Mouse (Mus musculus) liver, embryonic 11.5 days (tissue): Measurements from ENCODE around the gene Rasgef1c. TPM values are rescaled to one million over a fixed set of nuclear protein-coding genes. Genes with fewer than 3 reads are reported as not detected.

Experiments
- ATAC-seq: fragments of 200-750 bp; cut with Nextera tagmentation; replicated peaks from 2 replicates; pipeline ENCODE4 v1.8.0; 2017; ENCODE audit warnings: moderate number of reproducible peaks, mild to moderate bottlenecking, moderate TSS enrichment, moderate library complexity; ENCODE audit not compliant: low FRiP score
- DNase-seq: peaks from one replicate; pipeline ENCODE4 v3.0.0-alpha.2; 2017; ENCODE audit warnings: low spot score
- H3K27ac ChIP-seq: fragments of 300-500 bp; sonication (generic); 2 replicates; pipeline ENCODE4 v1.5.1; 2014; ENCODE audit warnings: mild to moderate bottlenecking, low read depth, low read length, control low read depth
- H3K27me3 ChIP-seq: fragments of 300-500 bp; sonication (generic); replicated peaks from 2 replicates; pipeline ENCODE4 v1.6.1; 2014; ENCODE audit warnings: low read length, mixed read lengths; ENCODE audit not compliant: control insufficient read depth, insufficient read depth
- H3K36me3 ChIP-seq: fragments of 300-500 bp; sonication (generic); 2 replicates; pipeline ENCODE4 v1.6.1; 2014; ENCODE audit warnings: mild to moderate bottlenecking, low read length, moderate library complexity, mixed read lengths; ENCODE audit not compliant: control insufficient read depth, insufficient read depth
- H3K4me1 ChIP-seq: fragments of 300-500 bp; sonication (generic); replicated peaks from 2 replicates; pipeline ENCODE4 v1.6.1; 2014; ENCODE audit warnings: low read length, mixed read lengths; ENCODE audit not compliant: control insufficient read depth, insufficient read depth
- H3K4me2 ChIP-seq: fragments of 300-500 bp; sonication (generic); 2 replicates; pipeline ENCODE4 v1.6.1; 2014; ENCODE audit warnings: mild to moderate bottlenecking, control low read depth, moderate library complexity
- H3K4me3 ChIP-seq: fragments of 300-500 bp; sonication (generic); 2 replicates; pipeline ENCODE4 v1.5.1; 2014; ENCODE audit warnings: low read depth, low read length, control low read depth
- H3K9ac ChIP-seq: fragments of 300-500 bp; sonication (generic); 2 replicates; pipeline ENCODE4 v1.6.1; 2014; ENCODE audit warnings: low read depth, low read length, control low read depth
- H3K9me3 ChIP-seq: fragments of 300-500 bp; sonication (generic); 2 replicates; pipeline ENCODE4 v1.6.1; 2016; ENCODE audit warnings: low read length, inconsistent platforms, mixed read lengths; ENCODE audit not compliant: control insufficient read depth
- WGBS: fragments of 180-500 bp; shearing (Covaris S2); extraction: QIAGEN DNeasy Blood & Tissue Kit; methylation state at CpG from one replicate; pipeline ENCODE4 v1.1.7; 2014; 5-methylcytosine and 5-hydroxymethylcytosine counted together
- polyA plus RNA-seq: library from polyadenylated mRNA; unstranded; fragments of >200 nt; fragmentation: Nextera tagmentation; extraction: Ambion mirVana; gene quantifications from 2 replicates; pipeline ENCODE4 v1.2.1, GENCODE M21; 2014

Gene Rasgef1c
- not detected in 2 replicates for polyA plus RNA-seq

GRCm38 (mm10) chr11:49901659-49902458 lies at the start of gene Rasgef1c:
TSS of gene Rasgef1c (plus strand) at chr11:49901835.
- peak; percentile 75 for DNase-seq
- H3K27me3 ChIP-seq = peaks cover 45% of the 10 kb centered on the region
- ATAC-seq = peak; percentile 64
- peaks cover 7% of the 10 kb centered on the region for H3K4me1 ChIP-seq
- H3K36me3 ChIP-seq = no peaks in the 10 kb centered on the region
- 3% methylated on average over 99 of the region's 99 CpGs for WGBS
- peak within 1 kb of the TSS; percentile 100 for H3K4me2 ChIP-seq
- peak within 1 kb of the TSS; percentile 66 for H3K4me3 ChIP-seq
- H3K27ac ChIP-seq = no peak within 1 kb of the TSS
- no peaks in the 10 kb centered on the region for H3K9me3 ChIP-seq
- peak within 1 kb of the TSS; percentile 50 for H3K9ac ChIP-seq

DNA sequence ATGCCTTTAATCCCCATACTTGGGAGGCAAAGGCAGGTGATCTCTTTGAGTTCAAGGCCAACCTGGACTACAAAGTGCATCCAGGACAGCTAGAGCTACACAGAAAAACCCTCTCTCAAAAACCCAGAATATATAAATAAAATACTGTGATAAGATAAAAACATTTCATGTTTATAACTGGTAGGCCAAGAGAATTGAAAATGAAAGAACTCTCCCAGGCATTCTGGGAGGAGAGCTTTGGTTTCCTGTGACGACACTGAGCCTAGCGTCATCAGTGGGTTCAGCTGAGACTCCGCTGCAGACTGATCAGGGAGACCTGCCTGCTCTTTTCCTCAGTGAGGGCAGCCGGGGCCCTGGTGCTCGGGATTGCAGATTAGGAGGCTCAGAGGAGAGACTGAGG lies 46.5 kb upstream of the Rasgef1c start:
- no peak for ATAC-seq
- Histone ChIP-seq H3K9me3 (no peaks in the 10 kb centered on the region), H3K4me2 (no peak overlapping the region), H3K4me3 (no peak overlapping the region), H3K36me3 (peaks cover 2% of the 10 kb centered on the region; the same call in 1 of the 2 replicates), H3K4me1 (peaks cover 18% of the 10 kb centered on the region), H3K9ac (no peak overlapping the region), H3K27ac (no peak overlapping the region), H3K27me3 (no peaks in the 10 kb centered on the region)
- WGBS = 74% methylated on average over 5 of the region's 5 CpGs
- DNase-seq = no peak

DNA sequence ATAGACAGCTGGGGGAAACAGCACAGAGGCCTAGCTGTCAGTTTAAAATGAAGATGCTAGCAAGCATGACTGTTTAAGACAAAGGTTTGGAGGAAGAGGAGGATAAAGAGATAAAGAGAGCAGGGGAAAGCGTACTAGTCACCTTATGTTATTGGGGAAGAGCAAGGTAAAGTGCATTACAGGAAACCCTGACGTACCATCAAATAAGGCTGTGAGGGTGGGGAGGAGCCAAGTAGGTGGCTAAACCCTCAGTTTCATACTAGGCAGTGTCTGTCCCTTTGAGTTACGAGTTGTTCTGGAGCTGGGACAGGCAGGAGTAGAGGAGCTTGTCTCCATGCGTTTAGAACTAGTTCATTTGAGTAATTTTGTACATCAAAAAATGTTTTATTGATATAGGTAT lies 40.5 kb upstream of the Rasgef1c start:
- H3K27ac ChIP-seq = no peak overlapping the region
- H3K4me3 ChIP-seq = no peak overlapping the region
- no peak overlapping the region for H3K9ac ChIP-seq
- no peak for ATAC-seq
- WGBS = 82% methylated on average over 4 of the region's 4 CpGs
- H3K4me1 ChIP-seq = peaks cover 30% of the 10 kb centered on the region
- 0 out of 2 replicates have a peak, but pooled peaks cover 2% of the 10 kb centered on the region for H3K36me3 ChIP-seq
- H3K9me3 ChIP-seq = no peaks in the 10 kb centered on the region
- H3K4me2 ChIP-seq = no peak overlapping the region
- DNase-seq = no peak
- no peaks in the 10 kb centered on the region for H3K27me3 ChIP-seq

DNA sequence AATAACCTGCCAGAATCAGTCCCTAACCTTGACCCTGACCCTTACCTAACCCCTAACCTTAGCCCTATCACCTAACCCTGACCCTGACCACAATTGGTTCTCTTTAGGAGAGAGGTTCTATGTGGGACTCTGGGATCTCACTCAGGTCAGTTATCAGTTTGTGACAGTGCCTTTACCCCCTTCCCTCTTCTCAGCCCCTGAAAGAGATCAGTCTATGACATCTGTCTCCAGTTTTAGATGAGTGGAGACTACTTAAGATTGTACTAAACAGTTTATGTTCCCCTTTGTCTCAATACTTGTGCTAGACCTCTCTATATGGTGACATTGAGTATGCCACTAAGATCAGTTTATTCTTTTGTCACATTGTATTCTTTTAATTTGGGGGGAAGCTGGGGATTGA lies 37.7 kb upstream of the Rasgef1c start:
- H3K4me1 ChIP-seq = peaks cover 20% of the 10 kb centered on the region
- H3K27ac ChIP-seq = no peak overlapping the region
- H3K4me2 ChIP-seq = peak overlapping the region; percentile 16; the same call in 1 of the 2 replicates
- ATAC-seq = peak; percentile 90
- no peak overlapping the region for H3K9ac ChIP-seq
- H3K9me3 ChIP-seq = no peaks in the 10 kb centered on the region
- H3K36me3 ChIP-seq = peaks cover 2% of the 10 kb centered on the region; the same call in 1 of the 2 replicates
- peak; percentile 22 for DNase-seq
- H3K4me3 ChIP-seq = no peak overlapping the region
- H3K27me3 ChIP-seq = no peaks in the 10 kb centered on the region

- Histone ChIP-seq H3K4me2 (no peak overlapping the region), H3K9me3 (no peaks in the 10 kb centered on the region), H3K4me1 (peaks cover 9% of the 10 kb centered on the region), H3K4me3 (no peak overlapping the region), H3K27ac (no peak overlapping the region), H3K36me3 (peaks cover 2% of the 10 kb centered on the region; the same call in 1 of the 2 replicates), H3K27me3 (no peaks in the 10 kb centered on the region), H3K9ac (no peak overlapping the region; the same call in 1 of the 2 replicates)
- 89% methylated on average over 5 of the region's 5 CpGs for WGBS
- ATAC-seq (no peak), DNase-seq (no peak)
These were observed 34.3 kb upstream of the Rasgef1c start for GRCm38 (mm10) chr11:49867320-49867719.

DNA sequence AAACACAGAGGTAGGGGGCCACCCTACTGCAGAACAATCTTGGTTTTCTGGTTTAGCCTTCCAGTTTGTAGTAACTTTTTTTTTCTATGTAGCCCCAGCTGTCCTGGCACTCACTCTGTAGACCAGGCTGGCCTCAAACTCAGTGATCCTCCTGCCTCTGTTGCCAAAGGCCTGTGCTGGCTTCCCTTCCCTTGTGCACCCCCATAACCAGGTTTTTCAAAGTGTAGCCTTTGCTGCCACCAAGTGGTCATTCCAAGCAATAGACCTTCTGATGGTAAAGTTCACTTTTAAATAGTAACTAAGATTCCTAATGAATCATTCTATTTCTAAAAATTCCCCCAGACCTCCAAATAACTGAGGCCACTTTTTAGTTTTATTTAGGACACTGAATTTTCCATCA lies 31.9 kb upstream of the Rasgef1c start:
- Histone ChIP-seq H3K9me3 (no peaks in the 10 kb centered on the region), H3K27me3 (no peaks in the 10 kb centered on the region), H3K4me3 (no peak overlapping the region), H3K27ac (no peak overlapping the region), H3K4me2 (no peak overlapping the region), H3K36me3 (peaks cover 12% of the 10 kb centered on the region; the same call in 1 of the 2 replicates), H3K4me1 (peaks cover 11% of the 10 kb centered on the region; the same call in 1 of the 2 replicates), H3K9ac (no peak overlapping the region)
- DNase-seq (peak; percentile 38), ATAC-seq (no peak)

DNA sequence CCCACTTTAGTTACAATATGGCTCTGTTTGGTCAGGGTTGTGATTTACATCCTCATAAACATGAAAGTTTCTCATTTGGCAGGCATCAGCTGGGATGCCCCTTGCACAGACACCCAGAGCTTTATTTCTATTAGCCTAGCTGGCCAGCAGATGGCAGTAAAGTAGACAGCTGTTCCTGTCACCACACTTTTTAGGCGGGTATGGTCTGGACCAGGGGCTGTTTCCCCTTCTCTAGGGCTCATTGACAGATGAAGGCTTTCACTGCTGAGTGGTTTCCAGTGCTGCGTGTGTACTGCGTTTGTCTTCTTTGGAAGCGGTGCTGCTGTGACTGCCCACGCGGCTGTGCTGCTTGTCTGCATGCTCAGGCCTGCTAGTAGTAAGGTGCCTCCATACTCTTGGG lies 29.7 kb upstream of the Rasgef1c start:
- H3K9me3 ChIP-seq = no peaks in the 10 kb centered on the region
- H3K27me3 ChIP-seq = no peaks in the 10 kb centered on the region
- H3K4me1 ChIP-seq = peaks cover 11% of the 10 kb centered on the region; the same call in 1 of the 2 replicates
- 60% methylated on average over 6 of the region's 6 CpGs for WGBS
- H3K4me2 ChIP-seq = no peak overlapping the region
- peaks cover 17% of the 10 kb centered on the region; the same call in 1 of the 2 replicates for H3K36me3 ChIP-seq
- H3K27ac ChIP-seq = peak overlapping the region; percentile 60; the same call in 1 of the 2 replicates
- DNase-seq = peak; percentile 45
- H3K9ac ChIP-seq = no peak overlapping the region
- 0 out of 2 replicates have a peak, but pooled peaks have one; percentile 39 for ATAC-seq
- H3K4me3 ChIP-seq = no peak overlapping the region

DNA sequence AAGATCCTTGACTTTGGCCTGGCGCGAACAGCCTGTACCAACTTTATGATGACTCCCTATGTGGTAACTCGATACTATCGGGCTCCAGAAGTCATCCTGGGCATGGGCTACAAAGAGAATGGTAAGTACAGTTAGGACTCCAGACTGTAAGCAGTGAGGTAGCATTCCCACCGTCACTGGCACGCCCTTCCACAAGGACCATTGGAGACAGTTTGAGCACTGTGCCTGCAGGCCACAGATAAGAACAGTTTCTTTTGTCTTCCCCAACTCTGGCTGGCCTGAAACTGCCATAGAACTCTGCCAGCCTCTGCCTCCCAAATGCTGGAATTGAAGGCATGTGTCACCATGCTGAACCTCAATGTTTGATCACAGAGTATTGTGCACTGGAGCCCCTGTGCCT lies 28.9 kb upstream of the Rasgef1c start:
- 76% methylated on average over 6 of the region's 6 CpGs for WGBS
- Histone ChIP-seq H3K9ac (0 out of 2 replicates have a peak overlapping the region, but pooled peaks have one; percentile 46), H3K27me3 (no peaks in the 10 kb centered on the region), H3K4me1 (peaks cover 11% of the 10 kb centered on the region; the same call in 1 of the 2 replicates), H3K36me3 (peaks cover 17% of the 10 kb centered on the region; the same call in 1 of the 2 replicates), H3K9me3 (no peaks in the 10 kb centered on the region), H3K4me2 (no peak overlapping the region; the same call in 1 of the 2 replicates), H3K4me3 (no peak overlapping the region), H3K27ac (peak overlapping the region; percentile 70)
- ATAC-seq = peak; percentile 94
- DNase-seq = no peak
